ENCODE assay signal across 8 mouse cellular contexts in genomic region chr2:30363773-30364650, GRCm38 (mm10). TPM values are rescaled to one million over a fixed set of nuclear protein-coding genes. Genes with fewer than 3 reads are reported as not detected.
DNase-seq lines count a peak whose midpoint lies in the region; ATAC-seq lines count a peak whose summit lies in the region.

Gene Miga2 (plus strand): TSS chr2:30364233.

- no peaks in the 10 kb centered on the region for H3K27me3 ChIP-seq in intestine, embryonic 14.5 days (replicated peaks; ENCODE audit: control insufficient read depth, insufficient read depth, low read length)

- WGBS in intestine, embryonic 14.5 days = under 1% methylated on average over 54 of the region's 54 CpGs

- peak within 1 kb of the TSS; percentile 95 for H3K4me2 ChIP-seq in intestine, embryonic 14.5 days (ENCODE audit: low read length)

- H3K9ac ChIP-seq in intestine, embryonic 14.5 days (ENCODE audit: low read length) = peak within 1 kb of the TSS; percentile 72

- H3K9me3 ChIP-seq in intestine, embryonic 14.5 days (ENCODE audit: control insufficient read depth, low read length) = no peaks in the 10 kb centered on the region

- peaks cover 14% of the 10 kb centered on the region for H3K4me1 ChIP-seq in intestine, embryonic 14.5 days (replicated peaks; ENCODE audit: control insufficient read depth, insufficient read depth, low read length)

- DNase-seq in adrenal gland, adult 18-20 months (ENCODE audit: low spot score in 2 of 2) = peak; percentile 94
- peak; percentile 99 for DNase-seq in embryo, embryonic 11 days
- DNase-seq in gastrocnemius, postnatal 25 days = peak; percentile 99
- peak; percentile 98 for DNase-seq in intestine, embryonic 14.5 days (ENCODE audit: low spot score)
- peak; percentile 99 for DNase-seq in left cerebral cortex, postnatal 14 days (ENCODE audit: low spot score in 2 of 2)
- DNase-seq in mesoderm, embryonic 11.5 days (ENCODE audit: low read depth, low spot score) = peak; percentile 100
- DNase-seq in right cerebral cortex, postnatal 36 days (ENCODE audit: low spot score in 2 of 2) = peak; percentile 99 to 100
- peak; percentile 100 for DNase-seq in yolk sac, embryonic 10.5 days (ENCODE audit: low spot score)

- 0 out of 2 replicates have a peak within 1 kb of the TSS, but pooled peaks have one; percentile 27 for H3K27ac ChIP-seq in intestine, embryonic 14.5 days (ENCODE audit: low read depth)

- peak within 1 kb of the TSS; percentile 97 for H3K4me3 ChIP-seq in intestine, embryonic 14.5 days (ENCODE audit: low read depth, low read length)

- H3K36me3 ChIP-seq in intestine, embryonic 14.5 days (ENCODE audit: control insufficient read depth, insufficient read depth, low read length) = peaks cover 20% of the 10 kb centered on the region

- intact Hi-C loops in left cerebral cortex, postnatal 14 days (cut with DNase I) = no loop called here

- peak; percentile 96 for ATAC-seq in intestine, embryonic 14.5 days (replicated peaks; ENCODE audit: low FRiP score, low TSS enrichment, low read depth)

RNA-seq across cellular contexts. Expression of gene Miga2, which starts in this region (rescaled TPM):
- total RNA-seq in adrenal gland, adult 18-20 months (2021) = 100 to 1,000 TPM in 1 of 2 experiments, 10 to 100 TPM in 1; 83.1 to 102 TPM
- total RNA-seq in gastrocnemius, postnatal 25 days (2021) = 10 to 100 TPM; 22.8 to 23.8 TPM
- polyA plus RNA-seq in intestine, embryonic 14.5 days (2014; fragmentation: Nextera tagmentation; extraction: Ambion mirVana) = 22.0 and 24.2 TPM in 2 replicates
- 100 to 1,000 TPM; 102 to 110 TPM for total RNA-seq in left cerebral cortex, postnatal 14 days (2021)

Comparison
In these comparisons a context has a peak if more than half of its experiments do, and no peak if none do; other contexts are left out.
1. Peak in every context shown above with its lines: DNase-seq, ATAC-seq, H3K4me3 ChIP-seq and H3K27ac ChIP-seq.